Mouse (Mus musculus): ENCODE measurements around the gene Cotl1. TPM values are rescaled to one million over a fixed set of nuclear protein-coding genes. Genes with fewer than 3 reads are reported as not detected.

The Cotl1 gene
- total RNA-seq, 2 experiments from 2014 or later, result 95.5 to 98.1 TPM

- ATAC-seq (replicated peaks; ENCODE audit: low FRiP score, poor library complexity, severe bottlenecking), result peak; percentile 43; the same call in 1 of the 2 replicates
Measured at GRCm38 (mm10) chr8:119762226-119763220, 77.8 kb downstream of the Cotl1 start.

- ATAC-seq (replicated peaks; ENCODE audit: low FRiP score, poor library complexity, severe bottlenecking), result no peak
Measured at GRCm38 (mm10) chr8:119761692-119762091, 78.7 kb downstream of the Cotl1 start.

Other genes with a start within 250 kb of the Cotl1 start
- gene Taf1c, start 235.3 kb downstream of the Cotl1 start, total RNA-seq (2015; ENCODE audit: low replicate concordance), result 2.5 and 8.3 TPM in 2 replicates
- 2.5 and 3.7 TPM in 2 replicates for gene Taf1c, start 235.3 kb downstream of the Cotl1 start, total RNA-seq (2017; ENCODE audit: low replicate concordance)
- gene Adad2, start 227.8 kb downstream of the Cotl1 start, total RNA-seq (2015; ENCODE audit: low replicate concordance), result not detected in 2 replicates
- gene Adad2, start 227.8 kb downstream of the Cotl1 start, total RNA-seq (2017; ENCODE audit: low replicate concordance), result not detected in 2 replicates
- gene Kcng4, start 204.9 kb downstream of the Cotl1 start, total RNA-seq (2015; ENCODE audit: low replicate concordance), result not detected in 2 replicates
- gene Kcng4, start 204.9 kb downstream of the Cotl1 start, total RNA-seq (2017; ENCODE audit: low replicate concordance), result not detected in 2 replicates
- gene Wfdc1, start 174.2 kb downstream of the Cotl1 start, total RNA-seq (2015; ENCODE audit: low replicate concordance), result not detected in 2 replicates
- not detected in 2 replicates for gene Wfdc1, start 174.2 kb downstream of the Cotl1 start, total RNA-seq (2017; ENCODE audit: low replicate concordance)
- gene Atp2c2, start 140.5 kb downstream of the Cotl1 start, total RNA-seq (2015; ENCODE audit: low replicate concordance), result not detected in 2 replicates
- gene Atp2c2, start 140.5 kb downstream of the Cotl1 start, total RNA-seq (2017; ENCODE audit: low replicate concordance), result not detected in 2 replicates
- 0.42 and 1.3 TPM in 2 replicates for gene Tldc1, start 62.1 kb downstream of the Cotl1 start, total RNA-seq (2015; ENCODE audit: low replicate concordance)
- 1.4 TPM in 1 of 2 replicates, not detected in the other for gene Tldc1, start 62.1 kb downstream of the Cotl1 start, total RNA-seq (2017; ENCODE audit: low replicate concordance)
- 2.3 and 2.5 TPM in 2 replicates for gene Klhl36, start 21.7 kb upstream of the Cotl1 start, total RNA-seq (2015; ENCODE audit: low replicate concordance)
- 1.6 and 5.2 TPM in 2 replicates for gene Klhl36, start 21.7 kb upstream of the Cotl1 start, total RNA-seq (2017; ENCODE audit: low replicate concordance)
- 66.3 and 87.0 TPM in 2 replicates for gene Usp10, start 69.8 kb upstream of the Cotl1 start, total RNA-seq (2015; ENCODE audit: low replicate concordance)
- gene Usp10, start 69.8 kb upstream of the Cotl1 start, total RNA-seq (2017; ENCODE audit: low replicate concordance), result 59.7 and 83.1 TPM in 2 replicates
- 2.9 and 5.2 TPM in 2 replicates for gene Gm20388, start 70.3 kb upstream of the Cotl1 start, total RNA-seq (2015; ENCODE audit: low replicate concordance)
- 0.28 and 7.8 TPM in 2 replicates for gene Gm20388, start 70.3 kb upstream of the Cotl1 start, total RNA-seq (2017; ENCODE audit: low replicate concordance)
- 1.9 and 3.1 TPM in 2 replicates for gene Crispld2, start 151.9 kb upstream of the Cotl1 start, total RNA-seq (2015; ENCODE audit: low replicate concordance)
- 2.9 and 3.0 TPM in 2 replicates for gene Crispld2, start 151.9 kb upstream of the Cotl1 start, total RNA-seq (2017; ENCODE audit: low replicate concordance)

Data from erythroblast, adult 5-6 weeks (primary cell).